In genomic region chr1:172549717-172550116, GRCm38 (mm10) we compare ENCODE assay signal across 10 mouse cellular contexts. TPM values are rescaled to one million over a fixed set of nuclear protein-coding genes. Genes with fewer than 3 reads are reported as not detected.
DNase-seq lines count a peak whose midpoint lies in the region; ATAC-seq and TF ChIP-seq lines count a peak whose summit lies in the region.
"Had no signal": no experiment of that assay in that cellular context is flagged by ENCODE, and none has a peak within 500 bp of the region (broad histone marks: within the 10 kb centered on the region; RNA-seq: fewer than 3 reads in every experiment).

No protein-coding gene starts in this region.

- 7% methylated on average over 8 of the region's 8 CpGs for WGBS in heart, embryonic 11.5 days (ENCODE audit: insufficient replicate concordance)
- 6% methylated on average over 8 of the region's 8 CpGs for whole genome bisulfite sequencing in hindbrain, embryonic 11.5 days

- intact Hi-C loops in gastrocnemius, postnatal 36 days (cut with DNase I): no loop called here

- no peak overlapping the region for H3K27ac ChIP-seq in heart, embryonic 11.5 days (ENCODE audit: low read depth, low read length)
- H3K27ac ChIP-seq in hindbrain, embryonic 11.5 days (ENCODE audit: low read depth, low read length): no peak overlapping the region

- DNase-seq in heart, adult 8-10 months (ENCODE audit: low spot score): no peak
- no peak for DNase-seq in hindbrain, embryonic 11.5 days (ENCODE audit: low spot score)
- peak; percentile 50 for DNase-seq in lung, postnatal 36 days
- DNase-seq in retina, postnatal 1 day: no peak
- DNase-seq in gastrocnemius, postnatal 36 days: no peak

- TF ChIP-seq CTCF in E14TG2a.4 (conservative IDR thresholded peaks at IDR 0.05; ENCODE audit: low read length): no peak

- peak overlapping the region; percentile 85 for H3K4me2 ChIP-seq in heart, embryonic 11.5 days
- H3K4me2 ChIP-seq in hindbrain, embryonic 11.5 days (replicated peaks; ENCODE audit: low read depth, low read length): peak overlapping the region; percentile 61

- peak overlapping the region; percentile 58 for H3K9ac ChIP-seq in heart, embryonic 11.5 days (ENCODE audit: low read depth, low read length)
- 0 out of 2 replicates have a peak overlapping the region, but pooled peaks have one; percentile 51 for H3K9ac ChIP-seq in hindbrain, embryonic 11.5 days (ENCODE audit: low read depth, low read length)

- no peaks in the 10 kb centered on the region for H3K9me3 ChIP-seq in heart, embryonic 11.5 days (replicated peaks; ENCODE audit: control insufficient read depth, low read length)
- H3K9me3 ChIP-seq in E14TG2a.4 (ENCODE audit: low read length): peaks cover 3% of the 10 kb centered on the region; the same call in 1 of the 2 replicates
- no peaks in the 10 kb centered on the region for H3K9me3 ChIP-seq in hindbrain, embryonic 11.5 days (ENCODE audit: control insufficient read depth, low read length)

- no peak for ATAC-seq in heart, embryonic 11.5 days (replicated peaks; ENCODE audit: insufficient number of reproducible peaks, low FRiP score, low TSS enrichment)
- ATAC-seq in hindbrain, embryonic 11.5 days (ENCODE audit: low FRiP score): no peak
- ATAC-seq in erythroid progenitor cell, adult 5-6 weeks (replicated peaks; ENCODE audit: low FRiP score, poor library complexity, severe bottlenecking): no peak

- peak overlapping the region; percentile 51 for H3K4me3 ChIP-seq in heart, embryonic 11.5 days (ENCODE audit: low read depth, low read length)
- peak overlapping the region; percentile 78 for H3K4me3 ChIP-seq in E14TG2a.4 (replicated peaks; ENCODE audit: low read length)
- peak overlapping the region; percentile 34 for H3K4me3 ChIP-seq in hindbrain, embryonic 11.5 days (ENCODE audit: low read depth, low read length)

- peaks cover 3% of the 10 kb centered on the region; the same call in 1 of the 2 replicates for H3K27me3 ChIP-seq in heart, embryonic 11.5 days (ENCODE audit: control insufficient read depth, insufficient read depth, low read length)
- H3K27me3 ChIP-seq in E14TG2a.4 (ENCODE audit: insufficient read depth, low read length): peaks cover 74% of the 10 kb centered on the region
- 0 out of 2 replicates have a peak, but pooled peaks cover 2% of the 10 kb centered on the region for H3K27me3 ChIP-seq in hindbrain, embryonic 11.5 days (ENCODE audit: control insufficient read depth, insufficient read depth, low read length)

- no peaks in the 10 kb centered on the region for H3K36me3 ChIP-seq in heart, embryonic 11.5 days (ENCODE audit: control insufficient read depth, insufficient read depth, low read length)
- H3K36me3 ChIP-seq in E14TG2a.4 (ENCODE audit: insufficient read depth, low read length): no peaks in the 10 kb centered on the region
- H3K36me3 ChIP-seq in hindbrain, embryonic 11.5 days (ENCODE audit: control insufficient read depth, insufficient read depth, low read length): no peaks in the 10 kb centered on the region

- peaks cover 10% of the 10 kb centered on the region for H3K4me1 ChIP-seq in heart, embryonic 11.5 days (ENCODE audit: control insufficient read depth, insufficient read depth, low read length)
- H3K4me1 ChIP-seq in E14TG2a.4 (replicated peaks; ENCODE audit: low read depth, low read length): peaks cover 34% of the 10 kb centered on the region
- H3K4me1 ChIP-seq in hindbrain, embryonic 11.5 days (replicated peaks; ENCODE audit: control insufficient read depth, insufficient read depth, low read length): no peaks in the 10 kb centered on the region; the same call in 1 of the 2 replicates

RNA-seq across cellular contexts. Expression of gene Vsig8, which starts 6.0 kb away (rescaled TPM):
- 0.28 TPM in 1 of 2 replicates, not detected in the other for polyA plus RNA-seq in heart, embryonic 11.5 days (2014; fragmentation: Nextera tagmentation; extraction: Ambion mirVana)
- not detected for total RNA-seq in heart, adult 8-10 months (2022)
- polyA plus RNA-seq in hindbrain, embryonic 11.5 days (2014; fragmentation: Nextera tagmentation; extraction: Ambion mirVana): not detected in 2 replicates
- total RNA-seq in erythroid progenitor cell, adult 5-6 weeks (2015; ENCODE audit: low replicate concordance): not detected in 2 replicates
- total RNA-seq in erythroid progenitor cell, adult 5-6 weeks (2017; ENCODE audit: low replicate concordance): not detected in 2 replicates
- total RNA-seq in gastrocnemius, postnatal 36 days (2021): not detected
- polyA plus RNA-seq: C2C12 had no signal

RNA-seq across cellular contexts. Expression of gene Cfap45, which starts 29.1 kb away (rescaled TPM):
- polyA plus RNA-seq in heart, embryonic 11.5 days (2014; fragmentation: Nextera tagmentation; extraction: Ambion mirVana): 2.6 and 2.7 TPM in 2 replicates
- under 1 TPM; 0.19 to 0.98 (median 0.46) TPM for total RNA-seq in heart, adult 8-10 months (2022)
- 3.7 and 4.8 TPM in 2 replicates for polyA plus RNA-seq in hindbrain, embryonic 11.5 days (2014; fragmentation: Nextera tagmentation; extraction: Ambion mirVana)
- total RNA-seq in erythroid progenitor cell, adult 5-6 weeks (2015; ENCODE audit: low replicate concordance): not detected in 2 replicates
- total RNA-seq in erythroid progenitor cell, adult 5-6 weeks (2017; ENCODE audit: low replicate concordance): not detected in 2 replicates
- total RNA-seq in gastrocnemius, postnatal 36 days (2021): under 1 TPM in 1 of 2 experiments, not detected in 1; 0.33 TPM
- polyA plus RNA-seq: C2C12 had no signal

RNA-seq across cellular contexts. Expression of gene Slamf8, which starts 40.7 kb away (rescaled TPM):
- polyA plus RNA-seq in heart, embryonic 11.5 days (2014; fragmentation: Nextera tagmentation; extraction: Ambion mirVana): not detected in 2 replicates
- total RNA-seq in heart, adult 8-10 months (2022): under 1 TPM; 0.16 to 0.31 (median 0.24) TPM
- not detected in 2 replicates for polyA plus RNA-seq in hindbrain, embryonic 11.5 days (2014; fragmentation: Nextera tagmentation; extraction: Ambion mirVana)
- 4.3 TPM in 1 of 2 replicates, not detected in the other for total RNA-seq in erythroid progenitor cell, adult 5-6 weeks (2015; ENCODE audit: low replicate concordance)
- total RNA-seq in erythroid progenitor cell, adult 5-6 weeks (2017; ENCODE audit: low replicate concordance): 0.30 and 2.1 TPM in 2 replicates
- not detected for total RNA-seq in gastrocnemius, postnatal 36 days (2021)
- polyA plus RNA-seq: C2C12 had no signal

RNA-seq across cellular contexts. Expression of gene Tagln2, which starts 49.9 kb away (rescaled TPM):
- polyA plus RNA-seq in heart, embryonic 11.5 days (2014; fragmentation: Nextera tagmentation; extraction: Ambion mirVana): 248 and 295 TPM in 2 replicates
- total RNA-seq in heart, adult 8-10 months (2022): 10 to 100 TPM; 37.8 to 77.3 (median 50.1) TPM
- 41.1 and 43.4 TPM in 2 replicates for polyA plus RNA-seq in hindbrain, embryonic 11.5 days (2014; fragmentation: Nextera tagmentation; extraction: Ambion mirVana)
- total RNA-seq in erythroid progenitor cell, adult 5-6 weeks (2015; ENCODE audit: low replicate concordance): 95.6 and 112 TPM in 2 replicates
- total RNA-seq in erythroid progenitor cell, adult 5-6 weeks (2017; ENCODE audit: low replicate concordance): 21.1 and 56.0 TPM in 2 replicates
- 10 to 100 TPM; 20.4 to 23.5 TPM for total RNA-seq in gastrocnemius, postnatal 36 days (2021)

RNA-seq across cellular contexts. Expression of gene Fcrl6, which starts 52.6 kb away (rescaled TPM):
- polyA plus RNA-seq in heart, embryonic 11.5 days (2014; fragmentation: Nextera tagmentation; extraction: Ambion mirVana): not detected in 2 replicates
- not detected for total RNA-seq in heart, adult 8-10 months (2022)
- 0.22 and 0.35 TPM in 2 replicates for polyA plus RNA-seq in hindbrain, embryonic 11.5 days (2014; fragmentation: Nextera tagmentation; extraction: Ambion mirVana)
- total RNA-seq in erythroid progenitor cell, adult 5-6 weeks (2015; ENCODE audit: low replicate concordance): not detected in 2 replicates
- not detected in 2 replicates for total RNA-seq in erythroid progenitor cell, adult 5-6 weeks (2017; ENCODE audit: low replicate concordance)
- total RNA-seq in gastrocnemius, postnatal 36 days (2021): not detected
- polyA plus RNA-seq: C2C12; large intestine, adult 2 months had no signal
